Mouse (Mus musculus) lung, embryonic 16.5 days (tissue): ENCODE results near the gene Inpp5d. TPM values are rescaled to one million over a fixed set of nuclear protein-coding genes. Genes with fewer than 3 reads are reported as not detected.
A peak's percentile ranks its signal among the peaks of the same experiment; 100 is the strongest.

Experiments used
- ATAC-seq: fragments of 200-750 bp; cut with Nextera tagmentation; 2 replicates; pipeline ENCODE4 v1.8.0; 2017; ENCODE audit warnings: low read depth, mild to moderate bottlenecking, moderate library complexity
- H3K27ac ChIP-seq: fragments of 300-500 bp; sonication (generic); 2 replicates; pipeline ENCODE4 v1.5.1; 2014; ENCODE audit warnings: mild to moderate bottlenecking, control low read depth, low read length
- H3K27me3 ChIP-seq: fragments of 300-500 bp; sonication (generic); 2 replicates; pipeline ENCODE4 v1.6.1; 2014; ENCODE audit warnings: low read depth, low read length, mixed read lengths; ENCODE audit not compliant: control insufficient read depth, insufficient read depth
- H3K36me3 ChIP-seq: fragments of 300-500 bp; sonication (generic); 2 replicates; pipeline ENCODE4 v1.6.1; 2014; ENCODE audit warnings: low read length; ENCODE audit not compliant: control insufficient read depth, insufficient read depth
- H3K4me1 ChIP-seq: fragments of 300-500 bp; sonication (generic); replicated peaks from 2 replicates; pipeline ENCODE4 v1.6.1; 2014; ENCODE audit warnings: low read length, mixed read lengths; ENCODE audit not compliant: control insufficient read depth, insufficient read depth
- H3K4me2 ChIP-seq: fragments of 300-500 bp; sonication (generic); 2 replicates; pipeline ENCODE4 v1.6.1; 2014; ENCODE audit warnings: low read depth, low read length, control low read depth
- H3K4me3 ChIP-seq: fragments of 300-500 bp; sonication (generic); 2 replicates; pipeline ENCODE4 v1.5.1; 2014; ENCODE audit warnings: mild to moderate bottlenecking, low read length, control low read depth
- H3K9ac ChIP-seq: fragments of 300-500 bp; sonication (generic); 2 replicates; pipeline ENCODE4 v1.6.1; 2014; ENCODE audit warnings: low read length, control low read depth
- H3K9me3 ChIP-seq: fragments of 300-500 bp; sonication (generic); 2 replicates; pipeline ENCODE4 v1.6.1; 2016; ENCODE audit warnings: low read length; ENCODE audit not compliant: control insufficient read depth
- WGBS: fragments of 180-500 bp; shearing (Covaris S2); extraction: QIAGEN DNeasy Blood & Tissue Kit; methylation state at CpG from one replicate; pipeline ENCODE4 v1.1.7; 2014; 5-methylcytosine and 5-hydroxymethylcytosine counted together
- polyA plus RNA-seq: library from polyadenylated mRNA; unstranded; fragments of >200 nt; fragmentation: Nextera tagmentation; extraction: Ambion mirVana; gene quantifications from 2 replicates; pipeline ENCODE4 v1.2.1, GENCODE M21; 2015

Inpp5d gene
- polyA plus RNA-seq, 1 experiment from 2014 or later: 11.9 TPM

- Histone ChIP-seq H3K36me3 (no peaks in the 10 kb centered on the region), H3K4me2 (no peak overlapping the region), H3K9ac (no peak overlapping the region), H3K4me1 (no peaks in the 10 kb centered on the region; the same call in 1 of the 2 replicates), H3K9me3 (no peaks in the 10 kb centered on the region), H3K27ac (no peak overlapping the region), H3K27me3 (no peaks in the 10 kb centered on the region), H3K4me3 (no peak overlapping the region)
- 63% methylated on average over 5 of the region's 5 CpGs for WGBS
- ATAC-seq: peak; percentile 61; the same call in 1 of the 2 replicates
Measured at GRCm38 (mm10) chr1:87699890-87700448, 79.9 kb downstream of the Inpp5d start.

- 0 out of 2 replicates have a peak, but pooled peaks cover 3% of the 10 kb centered on the region for H3K9me3 ChIP-seq
- H3K27ac ChIP-seq: no peak overlapping the region
- 53% methylated on average over 2 of the region's 2 CpGs for WGBS
- no peaks in the 10 kb centered on the region for H3K36me3 ChIP-seq
- H3K4me3 ChIP-seq: no peak overlapping the region
- H3K4me2 ChIP-seq: no peak overlapping the region
- no peaks in the 10 kb centered on the region for H3K27me3 ChIP-seq
- no peak overlapping the region for H3K9ac ChIP-seq
- no peak for ATAC-seq
- no peaks in the 10 kb centered on the region for H3K4me1 ChIP-seq
Measured at GRCm38 (mm10) chr1:87704230-87704629, 84.1 kb downstream of the Inpp5d start.

GRCm38 (mm10) chr1:87706361-87706760 is 86.2 kb downstream of the Inpp5d start:
- H3K9me3 ChIP-seq: 0 out of 2 replicates have a peak, but pooled peaks cover 3% of the 10 kb centered on the region
- H3K27me3 ChIP-seq: no peaks in the 10 kb centered on the region
- 89% methylated on average over 3 of the region's 3 CpGs for WGBS
- H3K9ac ChIP-seq: no peak overlapping the region
- H3K4me2 ChIP-seq: no peak overlapping the region
- no peak for ATAC-seq
- no peak overlapping the region for H3K4me3 ChIP-seq
- no peak overlapping the region for H3K27ac ChIP-seq
- no peaks in the 10 kb centered on the region for H3K36me3 ChIP-seq
- no peaks in the 10 kb centered on the region for H3K4me1 ChIP-seq

- 55% methylated on average over 6 of the region's 6 CpGs for WGBS
- Histone ChIP-seq H3K27me3 (no peaks in the 10 kb centered on the region), H3K9me3 (0 out of 2 replicates have a peak, but pooled peaks cover 3% of the 10 kb centered on the region), H3K36me3 (no peaks in the 10 kb centered on the region), H3K9ac (no peak overlapping the region), H3K4me2 (no peak overlapping the region), H3K27ac (no peak overlapping the region), H3K4me1 (no peaks in the 10 kb centered on the region), H3K4me3 (no peak overlapping the region)
- no peak for ATAC-seq
Measured at GRCm38 (mm10) chr1:87709020-87709419, 88.9 kb downstream of the Inpp5d start.

- no peak overlapping the region for H3K4me2 ChIP-seq
- H3K9ac ChIP-seq: no peak overlapping the region
- ATAC-seq: no peak
- H3K27me3 ChIP-seq: no peaks in the 10 kb centered on the region
- 0 out of 2 replicates have a peak, but pooled peaks cover 3% of the 10 kb centered on the region for H3K9me3 ChIP-seq
- H3K4me1 ChIP-seq: no peaks in the 10 kb centered on the region
- no peak overlapping the region for H3K4me3 ChIP-seq
- 77% methylated on average over 7 of the region's 7 CpGs for WGBS
- H3K27ac ChIP-seq: no peak overlapping the region
- H3K36me3 ChIP-seq: no peaks in the 10 kb centered on the region
Measured at GRCm38 (mm10) chr1:87709661-87710270, 89.7 kb downstream of the Inpp5d start.

- no peak overlapping the region for H3K27ac ChIP-seq
- 80% methylated on average over 10 of the region's 10 CpGs for WGBS
- no peak for ATAC-seq
- no peak overlapping the region for H3K4me3 ChIP-seq
- no peak overlapping the region for H3K9ac ChIP-seq
- H3K4me2 ChIP-seq: no peak overlapping the region
- H3K36me3 ChIP-seq: no peaks in the 10 kb centered on the region
- H3K9me3 ChIP-seq: 0 out of 2 replicates have a peak, but pooled peaks cover 3% of the 10 kb centered on the region
- no peaks in the 10 kb centered on the region for H3K4me1 ChIP-seq
- H3K27me3 ChIP-seq: no peaks in the 10 kb centered on the region
Measured at GRCm38 (mm10) chr1:87711938-87712613, 92.0 kb downstream of the Inpp5d start.

- 81% methylated on average over 1 of the region's 1 CpGs for WGBS
- no peak overlapping the region for H3K9ac ChIP-seq
- H3K4me2 ChIP-seq: no peak overlapping the region
- H3K27ac ChIP-seq: no peak overlapping the region
- H3K36me3 ChIP-seq: no peaks in the 10 kb centered on the region
- no peak overlapping the region for H3K4me3 ChIP-seq
- H3K4me1 ChIP-seq: no peaks in the 10 kb centered on the region
- no peaks in the 10 kb centered on the region for H3K27me3 ChIP-seq
- ATAC-seq: no peak
- 0 out of 2 replicates have a peak, but pooled peaks cover 3% of the 10 kb centered on the region for H3K9me3 ChIP-seq
Measured at GRCm38 (mm10) chr1:87712614-87712971, 92.5 kb downstream of the Inpp5d start.

- Histone ChIP-seq H3K9ac (no peak overlapping the region), H3K36me3 (no peaks in the 10 kb centered on the region), H3K4me2 (no peak overlapping the region), H3K27me3 (no peaks in the 10 kb centered on the region), H3K9me3 (no peaks in the 10 kb centered on the region), H3K27ac (no peak overlapping the region), H3K4me1 (no peaks in the 10 kb centered on the region), H3K4me3 (no peak overlapping the region)
- 22% methylated on average over 8 of the region's 8 CpGs for WGBS
- peak; percentile 65; the same call in 1 of the 2 replicates for ATAC-seq
Measured at GRCm38 (mm10) chr1:87721382-87721781, 101.3 kb downstream of the Inpp5d start.

- H3K4me2 ChIP-seq: no peak overlapping the region
- H3K9me3 ChIP-seq: no peaks in the 10 kb centered on the region
- no peaks in the 10 kb centered on the region for H3K4me1 ChIP-seq
- H3K27me3 ChIP-seq: no peaks in the 10 kb centered on the region
- 25% methylated on average over 2 of the region's 2 CpGs for WGBS
- H3K27ac ChIP-seq: no peak overlapping the region
- H3K4me3 ChIP-seq: no peak overlapping the region
- H3K9ac ChIP-seq: no peak overlapping the region
- H3K36me3 ChIP-seq: no peaks in the 10 kb centered on the region
- no peak for ATAC-seq
Measured at GRCm38 (mm10) chr1:87722081-87722480, 102.0 kb downstream of the Inpp5d start.
